Mouse (Mus musculus) layer of hippocampus, postnatal 14 days (tissue): ENCODE data around the gene Top3b. TPM values are rescaled to one million over a fixed set of nuclear protein-coding genes. Genes with fewer than 3 reads are reported as not detected.
"Not testable (repeated sequence)": the region's sequence is repeated elsewhere in the genome, so short reads cannot be mapped to it uniquely, and the experiment has no call there.

Source experiments
- DNase-seq, 2 experiments: peaks; one replicate each; pipeline ENCODE4 v3.0.0; 2021 to 2022; ENCODE audit warnings: low spot score in 2 of 2, mixed read lengths in 1 of 2
- long read RNA-seq, 2 experiments: library from polyadenylated mRNA; stranded (forward); transcript quantifications; one replicate each; pipeline ENCODE4 v2.0.0; 2021
- total RNA-seq, 2 experiments: library from RNA; stranded (reverse); gene quantifications; 2 replicates each; pipeline ENCODE4 v1.2.3; 2021

Gene Top3b
- 10 to 100 TPM; 57.9 to 67.3 TPM for total RNA-seq
- long read RNA-seq, experiment 1, transcript Top3b-201 (18 exons, 3,073 nt), result major isoform, 5 of 32 reads
- long read RNA-seq, experiment 1, partial matches to known transcripts, result 2 of 32 reads
- long read RNA-seq, experiment 1, other reads (novel, unspliced or antisense), result 24 of 32 reads
- long read RNA-seq, experiment 2, transcript Top3b-201 (18 exons, 3,073 nt), result major isoform, 9 of 32 reads
- long read RNA-seq, experiment 2, partial matches to known transcripts, result 4 of 32 reads
- long read RNA-seq, experiment 2, other reads (novel, unspliced or antisense), result 19 of 32 reads

DNA sequence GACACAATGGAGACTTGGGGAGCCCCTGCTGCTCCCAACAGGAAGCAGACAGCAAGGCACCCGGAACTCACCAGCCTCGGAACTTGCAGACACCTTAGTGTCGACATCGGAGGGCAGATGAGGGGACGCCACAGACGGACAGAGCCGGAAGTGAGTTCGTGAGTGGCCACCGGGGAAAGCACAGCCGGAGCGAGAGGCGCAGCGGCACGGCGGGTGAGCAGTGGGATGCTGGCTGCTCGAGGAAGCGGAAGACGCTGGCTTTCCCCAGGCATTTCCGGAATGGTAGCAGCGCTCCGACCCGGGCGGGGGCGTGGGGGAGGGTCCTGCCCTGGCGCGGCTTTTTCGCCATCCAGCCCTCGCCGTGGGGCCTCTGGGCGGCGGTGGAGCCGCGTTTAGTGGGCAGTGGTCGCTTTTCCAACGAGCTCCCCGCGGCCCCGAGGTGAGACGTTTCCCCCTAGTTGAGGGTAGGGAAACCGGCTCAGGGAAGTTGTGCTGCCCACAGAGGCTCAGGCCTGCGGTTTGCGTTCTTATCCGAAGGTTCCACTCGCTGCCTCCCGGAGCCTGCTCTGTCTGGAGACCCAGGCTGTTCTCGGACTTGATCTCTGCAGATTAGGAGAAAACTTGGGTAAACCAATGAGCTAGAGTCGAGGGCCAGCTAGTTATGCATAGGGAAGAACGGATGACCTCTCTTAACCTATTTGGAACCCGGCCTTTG lies at the start of gene Top3b, which contains the start of gene Vpreb1:
Top3b (plus strand) TSS at position 120 of the 715 bp plus-strand sequence.
Vpreb1 (minus strand) TSS at position 227 of the 715 bp plus-strand sequence.
- peak; percentile 91 to 95 for DNase-seq

DNA sequence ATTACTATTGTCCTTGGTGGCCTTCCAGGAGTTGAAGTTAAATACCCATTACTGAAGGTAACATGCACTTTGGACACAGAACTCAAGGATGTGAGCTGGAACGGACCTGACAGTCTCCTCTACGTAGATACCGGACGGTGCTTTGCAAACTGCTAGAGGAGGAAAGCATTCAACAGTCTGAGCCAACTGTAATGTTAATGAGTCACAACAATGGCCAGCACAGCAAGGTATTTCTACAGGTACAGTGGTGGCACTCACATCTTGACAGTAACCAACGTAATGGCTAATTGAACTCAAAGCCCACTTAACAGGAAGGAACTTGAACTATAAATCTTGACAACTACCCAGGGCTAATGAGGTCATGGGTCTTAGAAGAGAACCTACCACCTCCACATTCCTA lies 45.1 kb upstream of the Top3b start:
- no peak for DNase-seq

DNA sequence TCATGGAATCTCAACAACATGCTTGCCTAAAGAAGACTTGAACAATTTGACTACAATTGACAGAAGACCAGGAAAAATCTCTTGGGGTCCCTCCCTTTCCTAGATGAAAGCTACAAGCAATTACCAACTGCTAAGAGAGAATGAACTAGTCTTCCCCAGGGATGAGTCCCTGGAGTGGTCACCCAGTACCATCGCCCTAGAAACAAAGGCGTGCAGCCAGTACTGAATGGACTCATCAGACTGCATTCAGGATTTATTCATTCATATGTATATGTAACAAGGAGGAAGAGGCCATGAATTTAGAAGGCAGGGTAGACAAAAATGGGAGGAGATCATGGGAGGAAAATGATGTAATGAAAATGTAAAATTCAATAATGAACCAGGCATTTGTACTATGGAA lies 44.3 kb upstream of the Top3b start:
- no peak for DNase-seq

DNA sequence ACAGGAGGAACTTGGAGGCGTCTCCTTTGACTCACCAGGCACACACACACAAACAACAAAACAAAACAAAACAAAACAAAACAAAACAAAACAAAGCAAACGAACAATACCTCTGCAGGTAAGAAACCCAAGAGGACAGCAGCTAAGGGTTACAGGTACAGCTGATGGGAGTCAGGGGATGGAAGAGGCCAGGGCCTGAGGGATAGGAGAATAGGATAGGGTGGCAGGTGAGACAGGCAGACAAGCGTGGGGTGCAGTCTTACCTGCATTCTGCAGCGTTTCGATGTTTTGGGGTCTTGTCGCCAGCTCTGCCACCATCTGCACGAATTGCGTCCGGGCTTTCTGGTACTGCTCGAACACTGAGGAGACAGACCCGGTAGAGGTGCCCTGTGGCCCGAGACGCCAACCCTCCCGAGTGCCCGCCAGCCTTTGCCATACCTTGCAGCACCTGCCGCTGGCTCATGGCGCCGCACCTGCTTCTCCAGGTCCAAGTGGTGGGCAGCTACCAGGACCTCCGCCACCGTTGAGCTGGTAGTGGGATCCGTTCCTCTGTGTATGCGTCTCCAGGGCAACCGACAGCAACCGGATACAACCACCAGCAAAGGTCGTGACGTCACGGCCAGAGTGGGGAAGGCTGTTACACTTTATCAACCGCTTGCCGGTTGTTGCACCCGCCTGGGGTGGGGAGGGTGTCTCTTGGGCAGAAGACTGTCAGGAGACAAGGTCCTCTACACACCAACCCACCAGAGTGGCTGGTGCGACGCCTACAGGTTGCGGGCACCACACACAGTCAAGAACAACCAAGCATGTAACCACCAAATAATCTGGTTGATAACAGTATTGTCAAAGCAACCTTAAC lies 41.5 kb upstream of the Top3b start, which contains the start of gene Spag6l:
Spag6l (minus strand) TSS at position 700 of the 859 bp plus-strand sequence.
- peak; percentile 51 to 62 for DNase-seq

DNA sequence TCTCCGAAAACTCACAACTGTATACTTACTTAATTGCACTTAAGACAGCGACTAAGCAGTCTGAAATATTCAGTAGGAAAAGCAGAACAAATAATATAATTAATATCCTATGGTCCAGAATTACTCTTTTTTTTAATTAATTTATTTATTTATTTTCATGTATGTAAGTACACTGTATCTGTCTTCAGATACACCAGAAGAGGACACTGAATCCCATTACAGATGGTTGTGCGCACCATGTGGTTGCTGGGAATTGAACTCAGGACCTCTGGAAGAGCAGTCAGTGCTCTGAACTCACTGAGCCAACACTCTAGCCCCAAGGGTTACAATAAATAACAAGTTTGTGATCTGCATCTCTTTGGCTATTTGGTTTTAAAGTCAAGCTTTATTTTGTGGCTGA lies 40.9 kb upstream of the Top3b start:
- no peak for DNase-seq

DNA sequence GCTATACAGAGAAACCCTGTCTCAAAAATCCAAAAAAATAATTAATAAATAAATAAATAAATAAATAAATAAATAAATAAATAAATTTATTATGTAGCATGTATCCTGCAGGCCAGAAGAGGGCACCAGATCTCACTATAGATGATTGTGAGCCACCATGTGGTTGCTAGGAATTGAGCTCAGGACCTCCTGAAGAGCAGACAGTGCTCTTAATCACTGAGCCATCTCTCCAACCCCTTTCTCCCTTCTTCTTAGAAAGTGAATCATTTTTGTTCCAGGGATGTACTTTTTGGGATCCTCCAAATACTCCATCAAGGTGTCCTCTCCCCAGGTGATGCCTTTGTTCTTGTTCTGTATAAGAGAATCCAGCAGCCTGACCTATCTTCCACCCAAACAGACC lies 21.3 kb upstream of the Top3b start:
- no peak for DNase-seq

DNA sequence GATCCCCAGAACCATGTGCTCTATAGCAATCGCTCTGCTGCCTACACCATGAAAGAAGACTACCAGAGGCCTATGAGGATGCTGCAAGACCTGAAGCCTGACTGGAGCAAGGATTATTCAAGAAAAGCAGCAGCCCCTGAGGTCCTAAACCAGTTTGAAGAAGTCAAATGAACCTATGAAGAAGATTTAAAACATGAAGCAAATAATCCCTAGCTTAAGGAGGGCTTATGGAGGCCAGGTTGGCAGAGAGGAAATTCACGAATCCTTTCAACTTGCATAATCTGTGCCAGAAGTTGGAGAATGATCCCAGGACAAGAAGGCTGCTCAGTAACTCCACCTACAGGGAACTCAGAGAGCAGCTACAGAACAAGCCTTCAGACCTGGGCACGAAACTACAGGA lies 18.1 kb upstream of the Top3b start:
- DNase-seq, result no peak

DNA sequence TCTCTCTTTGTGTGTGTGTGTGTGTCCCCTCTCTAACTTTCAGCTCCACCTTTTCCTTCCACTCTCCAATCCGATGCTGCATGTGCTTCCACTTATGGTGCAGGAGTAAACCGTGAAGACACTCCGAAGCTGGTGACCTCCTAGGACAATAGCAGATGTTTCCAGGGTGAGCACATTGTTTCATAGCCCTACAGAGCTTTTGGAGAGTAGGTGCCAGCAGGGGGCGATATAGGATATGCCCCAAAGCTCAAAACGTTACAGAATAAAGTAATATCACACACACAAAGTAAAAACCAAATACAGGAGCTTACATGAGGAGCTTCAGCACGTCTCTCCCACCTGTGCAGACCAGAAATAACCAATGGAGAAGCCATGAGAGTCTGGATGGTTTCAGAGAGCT lies 15.7 kb upstream of the Top3b start:
- peak in 1 of 2 experiments; percentile 28 for DNase-seq

DNA sequence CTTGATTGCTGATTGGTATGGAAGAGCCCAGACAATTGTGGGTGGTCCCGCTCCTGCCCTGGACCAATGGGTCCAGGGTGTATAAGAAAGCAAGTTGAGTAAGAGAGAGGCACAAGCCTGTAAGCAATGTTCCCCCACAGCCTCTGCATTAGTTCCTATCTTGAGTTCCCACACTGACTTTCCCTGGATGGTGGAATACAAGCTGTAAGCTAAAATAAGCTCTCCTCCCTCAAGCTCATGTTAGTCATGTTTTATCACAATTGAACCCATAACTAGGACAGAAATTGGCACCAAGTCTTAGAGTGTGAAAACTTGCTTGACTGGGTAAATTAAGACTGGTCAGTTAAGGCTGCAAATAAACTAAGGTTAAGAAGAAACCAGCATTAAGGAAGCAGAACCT lies 15.0 kb upstream of the Top3b start:
- DNase-seq, result no peak

DNA sequence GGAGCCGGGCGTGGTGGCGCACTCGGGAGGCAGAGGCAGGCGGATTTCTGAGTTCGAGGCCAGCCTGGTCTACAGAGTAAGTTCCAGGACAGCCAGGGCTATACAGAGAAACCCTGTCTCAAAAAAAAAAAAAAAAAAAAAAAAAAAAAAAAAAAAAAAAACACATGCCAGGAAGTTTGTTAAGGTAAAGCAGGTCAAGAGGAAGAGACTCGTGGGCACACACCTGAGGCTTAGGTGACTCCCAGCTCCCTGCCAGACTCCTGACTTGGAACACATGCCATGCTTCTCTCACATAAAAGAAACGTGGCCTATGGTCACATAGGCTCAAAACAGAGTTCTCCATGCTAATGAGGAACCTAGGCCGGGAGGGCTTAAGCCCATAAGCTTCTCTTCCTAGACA lies 14.5 kb upstream of the Top3b start:
- DNase-seq, result not testable (repeated sequence)

DNA sequence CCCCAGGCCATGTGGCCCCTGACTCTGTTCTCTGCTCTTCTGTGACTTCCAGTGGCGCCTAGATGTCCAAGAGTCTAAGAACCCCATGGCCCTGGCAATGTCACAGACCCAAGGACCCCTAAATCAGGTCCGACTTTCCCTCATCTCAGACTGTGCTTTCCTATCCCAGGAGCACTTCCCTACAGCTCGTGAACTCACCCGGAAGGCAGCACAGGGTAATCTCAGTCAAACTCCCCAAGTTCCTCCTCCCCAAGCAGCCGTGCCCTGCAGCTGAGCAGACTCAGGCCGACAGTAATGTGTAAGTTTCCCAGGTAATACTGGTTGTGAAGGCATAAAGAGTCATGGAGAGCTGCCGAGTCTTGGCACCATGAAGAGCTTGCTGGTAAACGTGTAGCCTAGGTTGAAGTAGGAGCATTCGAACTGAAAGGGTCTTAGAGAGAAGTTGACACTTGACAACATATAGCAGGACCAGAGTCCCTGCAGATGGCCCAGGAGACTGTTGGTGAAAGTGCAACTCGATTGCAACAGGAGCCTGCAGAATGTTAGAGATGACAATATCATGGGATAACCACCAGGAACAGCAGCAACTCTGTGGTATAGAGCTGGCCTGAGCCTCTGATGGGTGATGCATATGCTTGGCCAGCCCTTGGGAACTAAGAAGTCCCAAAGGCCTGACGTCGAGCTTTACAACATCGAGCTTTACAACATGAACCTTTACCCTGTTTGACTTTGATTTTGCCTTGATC lies 13.6 kb upstream of the Top3b start:
- no peak for DNase-seq

DNA sequence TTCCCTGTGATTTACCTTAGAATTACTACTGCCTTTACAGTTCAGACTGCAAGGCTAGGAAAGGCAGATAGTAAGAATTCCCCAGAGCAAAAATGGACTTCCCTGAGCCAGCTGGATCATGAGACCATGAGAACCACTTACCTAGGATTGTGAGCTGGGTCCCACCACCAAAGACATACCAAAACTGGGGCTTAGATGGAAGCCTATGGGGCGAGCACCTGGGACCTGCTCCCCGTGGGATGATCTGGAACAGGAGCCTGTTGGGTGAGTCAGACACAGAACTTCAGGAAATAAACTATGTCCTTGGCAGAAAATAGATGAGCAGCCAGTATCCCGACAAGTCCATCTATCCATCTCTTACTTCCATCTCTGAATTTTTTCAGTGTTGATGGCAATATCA lies 8.2 kb upstream of the Top3b start:
- no peak for DNase-seq

DNA sequence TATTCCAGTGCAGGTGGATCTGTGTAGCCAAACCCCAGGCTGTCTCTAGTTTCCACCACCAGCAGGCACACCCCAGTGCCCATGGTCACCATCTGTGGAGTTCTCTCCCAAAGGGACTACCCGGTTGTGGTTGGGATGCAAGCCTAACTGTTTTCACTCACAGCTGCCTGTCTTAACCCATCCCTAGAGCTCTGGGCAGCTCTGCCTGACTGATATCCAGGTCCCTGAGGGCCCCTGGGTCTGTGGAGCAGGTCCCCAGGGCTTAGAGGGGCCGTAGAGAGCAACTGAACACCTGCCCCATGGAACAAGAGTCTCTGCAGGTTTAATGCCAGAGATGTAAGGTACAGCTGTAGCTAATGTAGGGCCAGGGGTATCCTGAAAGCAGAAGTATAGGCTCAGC lies 6.6 kb upstream of the Top3b start, which contains the start of gene Igll1:
Igll1 (minus strand) TSS at position 8 of the 400 bp plus-strand sequence.
- DNase-seq, result no peak

DNA sequence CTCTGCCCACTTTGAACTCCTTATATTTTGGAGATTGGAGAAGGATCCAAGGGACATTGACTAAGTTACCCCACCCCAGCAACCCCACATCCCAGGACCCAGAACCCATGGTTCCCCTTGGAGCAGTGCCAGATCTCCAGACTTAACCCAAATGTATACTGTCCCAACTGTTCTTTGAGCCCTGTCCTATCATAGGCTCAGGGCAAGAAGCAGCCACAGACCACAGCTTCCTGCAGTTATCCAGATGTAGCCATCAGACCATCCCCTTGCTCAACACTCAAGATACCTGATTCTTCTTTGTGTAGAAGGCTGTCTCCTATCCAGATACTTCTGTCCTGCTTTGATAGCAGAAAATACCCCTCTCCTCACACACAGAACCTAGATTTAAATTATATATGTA lies 5.3 kb upstream of the Top3b start:
- DNase-seq, result no peak

DNA sequence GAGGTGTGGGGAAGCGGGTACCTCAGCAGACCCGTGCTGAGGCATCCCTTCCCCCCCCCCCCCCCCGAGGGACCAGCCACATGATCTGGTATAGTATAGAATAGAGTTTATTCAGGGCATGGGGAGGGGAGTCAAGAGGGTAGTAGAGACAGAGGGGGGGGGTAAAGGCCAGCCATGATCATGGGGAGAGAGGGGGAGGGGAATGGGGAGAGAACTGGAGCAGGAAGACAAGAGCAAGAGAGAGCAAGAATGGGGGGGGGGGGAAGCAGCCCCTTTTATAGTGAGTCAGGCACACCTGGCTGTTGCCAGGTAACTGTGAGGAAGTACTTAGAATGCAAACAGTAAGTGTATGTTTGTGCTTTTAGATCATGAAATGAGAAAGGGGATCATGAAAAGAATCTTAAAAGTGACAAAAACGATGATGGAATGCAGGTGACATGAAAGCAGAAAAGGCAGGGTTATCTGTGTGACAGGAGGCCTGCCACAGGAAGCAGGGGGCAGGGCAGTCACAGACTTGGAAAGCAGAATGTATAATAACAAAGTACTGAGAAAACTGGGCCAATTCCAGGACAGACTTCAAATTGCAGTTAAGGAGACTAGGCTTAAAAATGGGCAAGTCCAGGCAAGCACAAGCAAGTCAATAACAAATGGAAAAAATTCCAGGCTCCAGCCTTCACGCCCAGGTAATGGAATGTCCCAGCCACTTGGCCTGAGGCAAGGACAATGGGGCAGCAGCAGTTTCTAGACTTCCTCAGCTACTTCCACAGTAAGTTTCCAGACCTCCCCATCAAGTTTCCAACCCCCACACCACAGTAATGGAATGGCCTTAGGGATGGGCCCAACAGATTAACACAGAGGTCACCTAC lies 4.6 kb upstream of the Top3b start:
- DNase-seq, result no peak

DNA sequence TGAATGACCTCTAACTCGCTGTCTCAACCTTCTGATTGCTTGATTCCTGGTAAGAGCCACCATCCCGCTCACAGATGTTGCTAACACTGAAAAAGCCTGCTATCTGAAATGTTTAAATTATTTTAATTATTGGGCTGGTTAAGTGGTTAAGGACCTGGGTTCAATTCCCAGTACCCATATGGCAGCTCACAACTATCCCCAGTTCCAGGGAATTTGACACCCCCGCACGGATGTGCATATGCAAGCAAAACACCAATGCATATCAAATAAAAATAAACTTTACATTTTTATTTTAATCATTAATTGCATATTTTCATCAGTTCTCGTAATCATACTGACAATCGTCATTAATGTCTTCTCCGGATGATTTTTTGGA lies 307 bp upstream of the Top3b start:
- no peak for DNase-seq

DNA sequence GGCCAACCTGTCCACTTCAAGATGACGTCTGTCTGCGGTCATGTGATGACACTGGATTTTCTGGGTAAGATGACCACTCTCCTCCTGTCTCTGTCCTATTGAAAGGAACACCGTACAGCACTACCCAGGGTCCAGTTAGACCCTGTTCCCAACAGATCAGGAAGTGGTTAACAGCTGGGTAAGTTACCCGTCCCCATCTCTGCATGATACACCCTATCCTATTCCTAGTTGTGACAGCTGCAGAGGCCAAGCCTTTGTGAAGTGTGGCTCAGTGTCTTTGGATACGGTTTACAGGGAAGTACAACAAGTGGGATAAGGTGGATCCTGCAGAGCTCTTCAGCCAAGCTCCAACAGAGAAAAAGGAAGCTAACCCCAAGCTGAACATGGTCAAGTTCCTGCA lies 8.5 kb downstream of the Top3b start:
- no peak for DNase-seq

DNA sequence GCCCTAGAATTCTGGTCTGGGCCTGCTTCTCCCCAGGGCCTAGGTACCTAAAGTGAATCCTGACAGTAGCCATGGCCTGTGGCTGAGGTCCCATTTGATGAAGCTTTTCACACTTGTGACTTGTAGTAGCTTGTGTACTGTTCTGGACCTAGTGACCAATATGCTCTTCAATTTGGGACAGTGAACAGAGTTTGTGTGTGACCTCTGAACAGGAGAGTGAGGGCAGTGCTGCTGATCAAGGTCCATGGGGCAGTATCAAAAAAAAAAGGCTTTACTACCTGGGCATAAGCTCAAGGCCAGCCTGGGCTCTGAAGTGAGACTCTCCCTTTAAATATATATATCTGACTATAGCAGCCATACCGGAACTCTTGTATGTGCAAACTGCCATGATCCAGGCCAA lies 17.8 kb downstream of the Top3b start:
- no peak for DNase-seq

DNA sequence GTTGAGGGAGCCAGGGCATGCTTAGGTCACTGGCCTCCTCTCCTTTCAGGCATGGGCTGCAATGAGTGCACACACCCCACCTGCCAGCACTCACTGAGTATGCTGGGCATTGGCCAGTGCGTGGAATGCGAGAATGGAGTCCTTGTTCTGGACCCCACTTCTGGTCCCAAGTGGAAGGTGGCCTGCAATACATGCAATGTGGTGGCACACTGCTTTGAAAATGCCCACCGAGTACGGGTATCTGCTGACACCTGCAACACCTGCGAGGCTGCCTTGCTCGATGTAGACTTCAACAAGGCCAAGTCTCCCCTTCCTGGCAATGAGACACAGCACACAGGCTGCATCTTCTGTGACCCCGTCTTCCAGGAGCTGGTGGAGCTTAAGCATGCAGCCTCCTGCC lies 21.8 kb downstream of the Top3b start:
- no peak for DNase-seq

DNA sequence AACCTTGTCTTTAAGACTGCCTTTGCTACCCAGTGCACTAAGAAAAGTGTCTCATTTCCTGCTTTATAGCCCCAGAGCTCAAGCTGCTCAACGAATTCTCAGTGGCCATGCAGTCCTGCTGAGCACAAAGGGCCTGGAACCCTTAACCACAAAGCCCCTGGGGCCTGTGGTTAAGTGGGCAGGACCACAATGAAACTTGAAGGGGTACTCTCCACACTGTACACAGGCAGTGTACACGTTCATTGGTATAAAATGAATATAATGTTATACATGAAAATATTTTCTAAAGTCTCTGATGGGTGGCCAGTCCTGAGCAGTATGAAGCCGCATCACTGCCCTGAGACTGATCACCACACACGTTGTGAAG lies 25.5 kb downstream of the Top3b start:
- DNase-seq, result peak in 1 of 2 experiments; percentile 37
